Mouse (Mus musculus): Measurements from ENCODE around the gene Unc45b. TPM values are rescaled to one million over a fixed set of nuclear protein-coding genes. Genes with fewer than 3 reads are reported as not detected.

Unc45b gene
- polyA plus RNA-seq, 1 experiment, result 99.6 TPM

DNA sequence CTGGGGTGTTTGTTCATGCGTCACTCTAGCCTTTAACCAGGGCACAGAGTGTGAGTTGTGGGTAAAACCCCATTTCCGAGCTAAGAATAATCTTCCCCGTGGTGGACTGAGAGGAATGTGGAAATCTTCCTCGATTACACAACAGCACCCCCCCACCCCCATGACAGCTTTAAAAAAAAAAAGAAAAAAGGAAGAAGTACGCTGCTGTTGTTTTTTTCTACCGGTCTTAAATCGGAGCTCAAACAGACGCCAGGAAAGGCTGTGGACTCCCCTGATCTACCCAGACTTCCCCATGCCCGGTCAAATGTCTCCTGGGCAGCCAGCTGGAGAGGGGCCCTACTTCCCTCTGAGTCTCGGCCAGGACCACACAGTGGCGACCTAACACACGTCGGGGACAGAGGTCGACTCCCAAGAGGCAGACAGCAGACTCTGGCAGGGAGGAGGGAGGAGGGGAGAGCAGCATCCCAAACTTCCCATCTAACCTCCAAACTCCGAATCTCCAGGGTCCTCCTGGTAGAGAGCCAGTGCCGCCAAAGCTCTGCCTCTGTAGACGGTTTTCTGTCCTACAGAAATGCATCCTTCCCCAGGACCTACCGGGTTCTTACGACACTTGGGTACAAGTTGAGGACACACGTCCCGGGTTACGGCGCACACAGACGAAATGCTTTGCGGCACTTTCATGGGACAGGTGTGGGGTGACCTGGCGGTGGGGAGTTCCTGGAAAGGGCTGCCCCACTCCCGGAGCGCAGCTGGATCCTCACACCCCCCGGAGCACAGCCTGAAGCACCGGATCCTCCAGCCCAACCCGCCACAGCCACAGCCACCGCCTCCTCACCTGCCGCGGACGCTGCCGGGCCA is 39.9 kb upstream of the Unc45b start:
- peak overlapping the region; percentile 32 for H3K4me3 ChIP-seq
- H3K79me2 ChIP-seq (ENCODE audit: control insufficient read depth, insufficient read depth), result no peaks in the 10 kb centered on the region
- TF ChIP-seq E2F4 (IDR thresholded peaks at IDR 0.05; ENCODE audit: insufficient read depth) (no peak), MYOG (IDR thresholded peaks at IDR 0.05; ENCODE audit: control insufficient read depth in 1 of 3, insufficient read depth in 1 of 3, insufficient read length in 2 of 3, low read depth in 2 of 3) (no peak), USF1 (IDR thresholded peaks at IDR 0.05; ENCODE audit: low read depth) (no peak), REST (IDR thresholded peaks at IDR 0.05; ENCODE audit: insufficient read depth, insufficient read length) (no peak), TCF12 (IDR thresholded peaks at IDR 0.05; ENCODE audit: insufficient read depth, poor library complexity, severe bottlenecking) (no peak), TCF3 (IDR thresholded peaks at IDR 0.05; ENCODE audit: insufficient read length, low read depth) (no peak), POLR2AphosphoS2 (IDR thresholded peaks at IDR 0.05; ENCODE audit: insufficient read length, low read depth) (no peak), POLR2A (IDR thresholded peaks at IDR 0.05; ENCODE audit: insufficient read length, low read depth) (no peak), SRF (IDR thresholded peaks at IDR 0.05; ENCODE audit: control insufficient read depth, insufficient read length, low read depth) (no peak), MAX (IDR thresholded peaks at IDR 0.05; ENCODE audit: low read depth) (no peak), MYOD1 (IDR thresholded peaks at IDR 0.05; ENCODE audit: control insufficient read depth in 1 of 3, insufficient read length in 2 of 3, low read depth in 2 of 3) (no peak)

DNA sequence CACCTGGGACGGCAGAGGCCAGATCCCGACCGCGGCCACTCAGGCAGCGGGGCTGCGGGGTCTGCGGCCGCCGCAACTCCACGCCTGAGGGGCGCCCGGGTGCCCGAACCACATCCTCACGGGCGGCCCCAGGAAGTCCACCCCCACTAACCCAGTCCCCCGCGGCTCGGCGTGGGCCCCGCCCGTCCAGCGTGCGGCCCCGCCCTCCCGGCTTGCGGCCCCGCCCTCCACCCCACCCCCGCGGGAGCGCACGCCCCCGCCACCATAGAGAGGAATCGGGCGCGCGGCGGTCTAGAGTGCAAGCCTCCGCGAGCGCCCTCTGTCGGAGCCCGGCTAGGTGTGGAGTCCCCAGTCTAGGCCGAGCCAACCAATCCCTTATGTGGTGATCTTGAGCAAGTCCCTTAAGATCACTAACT is 39.3 kb upstream of the Unc45b start, which contains the start of gene Rffl:
Gene Rffl, minus strand, starts transcription at position 180 of the 416 bp plus-strand sequence.
- Histone ChIP-seq H3K4me2 (ENCODE audit: low read depth) (peak within 1 kb of the TSS; percentile 87), H3ac (ENCODE audit: control insufficient read depth, insufficient read length) (peak within 1 kb of the TSS; percentile 41), H3K27me3 (ENCODE audit: control insufficient read depth, insufficient read depth, insufficient read length) (no peaks in the 10 kb centered on the region), H3K36me3 (ENCODE audit: control insufficient read depth, insufficient read depth) (no peaks in the 10 kb centered on the region), H3K4me3 (peak within 1 kb of the TSS; percentile 32), H3K79me2 (ENCODE audit: control insufficient read depth, insufficient read depth) (no peaks in the 10 kb centered on the region)
- TF ChIP-seq MAX (IDR thresholded peaks at IDR 0.05; ENCODE audit: low read depth) (no peak), POLR2AphosphoS2 (IDR thresholded peaks at IDR 0.05; ENCODE audit: insufficient read length, low read depth) (no peak), REST (IDR thresholded peaks at IDR 0.05; ENCODE audit: insufficient read depth, insufficient read length) (no peak), SRF (IDR thresholded peaks at IDR 0.05; ENCODE audit: control insufficient read depth, insufficient read length, low read depth) (peak; percentile 39)

More for the DNA sequence above, 39.9 kb upstream of the Unc45b start:
- H3K27me3 ChIP-seq (ENCODE audit: control insufficient read depth, insufficient read depth, insufficient read length), result no peaks in the 10 kb centered on the region
- H3ac ChIP-seq (ENCODE audit: control insufficient read depth, insufficient read length), result peak overlapping the region; percentile 41
- peak overlapping the region; percentile 87 for H3K4me2 ChIP-seq (ENCODE audit: low read depth)
- H3K36me3 ChIP-seq (ENCODE audit: control insufficient read depth, insufficient read depth), result no peaks in the 10 kb centered on the region

DNA sequence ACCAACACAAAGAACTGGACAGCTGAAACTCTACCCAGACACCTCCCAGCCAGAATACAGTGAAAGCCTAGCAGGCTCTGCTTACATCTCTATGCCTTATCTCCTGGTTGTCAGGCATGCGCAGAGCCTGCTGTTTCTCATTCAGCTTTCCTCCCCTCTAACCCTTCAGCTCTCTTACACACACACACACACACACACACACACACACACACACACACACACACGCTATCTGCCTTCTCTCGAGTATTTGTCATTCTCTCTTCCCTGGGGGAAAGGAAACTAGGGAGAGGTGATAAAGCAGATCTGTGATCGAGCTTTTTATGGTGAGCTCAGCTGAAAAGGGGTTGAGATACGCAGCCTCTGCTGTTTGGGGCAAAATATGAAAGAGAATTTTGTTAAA is 35.4 kb upstream of the Unc45b start:
- H3K4me2 ChIP-seq (ENCODE audit: low read depth), result no peak overlapping the region
- H3K27me3 ChIP-seq (ENCODE audit: control insufficient read depth, insufficient read depth, insufficient read length), result no peaks in the 10 kb centered on the region
- TF ChIP-seq SRF (IDR thresholded peaks at IDR 0.05; ENCODE audit: control insufficient read depth, insufficient read length, low read depth), result no peak
- TF ChIP-seq E2F4 (IDR thresholded peaks at IDR 0.05; ENCODE audit: insufficient read depth), result no peak
- TF ChIP-seq MYOG (IDR thresholded peaks at IDR 0.05; ENCODE audit: control insufficient read depth in 1 of 3, insufficient read depth in 1 of 3, insufficient read length in 2 of 3, low read depth in 2 of 3), result no peak
- TF ChIP-seq TCF3 (IDR thresholded peaks at IDR 0.05; ENCODE audit: insufficient read length, low read depth), result no peak
- TF ChIP-seq MYOD1 (IDR thresholded peaks at IDR 0.05; ENCODE audit: control insufficient read depth in 1 of 3, insufficient read length in 2 of 3, low read depth in 2 of 3), result no peak
- no peak for TF ChIP-seq POLR2AphosphoS2 (IDR thresholded peaks at IDR 0.05; ENCODE audit: insufficient read length, low read depth)
- no peak for TF ChIP-seq USF1 (IDR thresholded peaks at IDR 0.05; ENCODE audit: low read depth)
- no peak for TF ChIP-seq CEBPB (IDR thresholded peaks at IDR 0.05; ENCODE audit: insufficient read depth, poor library complexity, severe bottlenecking)
- no peak for TF ChIP-seq POLR2A (IDR thresholded peaks at IDR 0.05; ENCODE audit: insufficient read length, low read depth)
- TF ChIP-seq MAX (IDR thresholded peaks at IDR 0.05; ENCODE audit: low read depth), result no peak
- no peak for TF ChIP-seq REST (IDR thresholded peaks at IDR 0.05; ENCODE audit: insufficient read depth, insufficient read length)
- no peak for TF ChIP-seq TCF12 (IDR thresholded peaks at IDR 0.05; ENCODE audit: insufficient read depth, poor library complexity, severe bottlenecking)
- no peak overlapping the region for H3K4me3 ChIP-seq
- no peaks in the 10 kb centered on the region for H3K36me3 ChIP-seq (ENCODE audit: control insufficient read depth, insufficient read depth)
- no peak overlapping the region for H3ac ChIP-seq (ENCODE audit: control insufficient read depth, insufficient read length)
- H3K79me2 ChIP-seq (ENCODE audit: control insufficient read depth, insufficient read depth), result no peaks in the 10 kb centered on the region

DNA sequence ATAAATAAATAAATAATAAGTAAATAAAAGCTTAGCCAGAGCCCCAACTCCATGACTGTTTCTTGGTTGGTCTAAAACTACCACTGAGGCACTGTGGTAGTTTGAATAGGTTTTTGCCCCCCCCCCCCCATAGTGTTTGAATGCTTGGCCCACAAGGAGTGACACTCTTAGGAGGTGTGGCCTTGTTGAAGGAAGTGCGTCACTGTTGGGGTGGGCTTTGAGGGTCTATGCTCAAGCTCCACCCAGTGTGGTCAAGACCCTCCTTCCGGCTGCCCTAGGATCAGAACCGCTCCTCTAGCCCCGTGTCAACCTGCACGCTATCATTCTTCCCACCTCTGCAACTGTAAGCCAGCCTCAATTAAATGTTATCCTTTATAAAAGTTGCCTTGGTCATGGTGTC is 34.7 kb upstream of the Unc45b start:
- Histone ChIP-seq H3K4me2 (ENCODE audit: low read depth) (no peak overlapping the region), H3ac (ENCODE audit: control insufficient read depth, insufficient read length) (no peak overlapping the region), H3K36me3 (ENCODE audit: control insufficient read depth, insufficient read depth) (no peaks in the 10 kb centered on the region), H3K4me3 (no peak overlapping the region), H3K27me3 (ENCODE audit: control insufficient read depth, insufficient read depth, insufficient read length) (no peaks in the 10 kb centered on the region), H3K79me2 (ENCODE audit: control insufficient read depth, insufficient read depth) (no peaks in the 10 kb centered on the region)
- TF ChIP-seq POLR2AphosphoS2 (IDR thresholded peaks at IDR 0.05; ENCODE audit: insufficient read length, low read depth) (no peak), CEBPB (IDR thresholded peaks at IDR 0.05; ENCODE audit: insufficient read depth, poor library complexity, severe bottlenecking) (no peak), MAX (IDR thresholded peaks at IDR 0.05; ENCODE audit: low read depth) (no peak)

DNA sequence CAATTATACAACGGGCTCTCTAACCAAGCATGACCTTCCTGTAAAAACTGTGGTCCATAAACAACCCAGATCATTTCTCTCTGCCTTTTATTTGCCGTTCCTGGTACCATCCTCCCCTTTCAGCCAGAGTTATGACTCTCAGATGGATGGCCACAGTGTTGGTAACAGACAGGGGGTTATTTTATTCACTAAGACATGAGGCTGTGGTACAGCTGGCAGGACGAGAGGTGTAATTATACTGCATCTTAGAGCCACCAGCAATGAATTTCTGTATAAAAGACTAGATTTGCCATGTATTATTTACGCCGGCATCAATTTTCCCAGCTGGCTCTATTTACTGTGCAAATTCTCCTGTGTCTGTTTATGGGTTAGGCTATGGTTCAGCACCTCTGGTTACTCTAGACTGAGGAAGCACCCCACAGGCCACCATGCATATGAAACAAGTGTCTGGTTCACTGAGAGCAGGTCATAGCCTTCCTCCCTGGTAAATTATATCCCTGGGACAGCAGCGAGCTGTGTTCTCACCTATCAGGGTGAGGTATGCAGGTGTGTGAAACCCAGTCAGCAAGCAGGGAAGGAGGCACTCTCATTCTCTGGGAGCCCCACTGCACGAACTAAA is 32.5 kb upstream of the Unc45b start:
- Histone ChIP-seq H3ac (ENCODE audit: control insufficient read depth, insufficient read length) (no peak overlapping the region), H3K36me3 (ENCODE audit: control insufficient read depth, insufficient read depth) (no peaks in the 10 kb centered on the region), H3K79me2 (ENCODE audit: control insufficient read depth, insufficient read depth) (no peaks in the 10 kb centered on the region), H3K4me2 (ENCODE audit: low read depth) (no peak overlapping the region), H3K27me3 (ENCODE audit: control insufficient read depth, insufficient read depth, insufficient read length) (no peaks in the 10 kb centered on the region), H3K4me3 (no peak overlapping the region)
- TF ChIP-seq POLR2AphosphoS2 (IDR thresholded peaks at IDR 0.05; ENCODE audit: insufficient read length, low read depth) (no peak), E2F4 (IDR thresholded peaks at IDR 0.05; ENCODE audit: insufficient read depth) (no peak), MYOD1 (IDR thresholded peaks at IDR 0.05; ENCODE audit: control insufficient read depth in 1 of 3, insufficient read length in 2 of 3, low read depth in 2 of 3) (no peak), REST (IDR thresholded peaks at IDR 0.05; ENCODE audit: insufficient read depth, insufficient read length) (no peak), TCF12 (IDR thresholded peaks at IDR 0.05; ENCODE audit: insufficient read depth, poor library complexity, severe bottlenecking) (no peak), MYOG (IDR thresholded peaks at IDR 0.05; ENCODE audit: control insufficient read depth in 1 of 3, insufficient read depth in 1 of 3, insufficient read length in 2 of 3, low read depth in 2 of 3) (no peak), TCF3 (IDR thresholded peaks at IDR 0.05; ENCODE audit: insufficient read length, low read depth) (no peak), CEBPB (IDR thresholded peaks at IDR 0.05; ENCODE audit: insufficient read depth, poor library complexity, severe bottlenecking) (no peak), MAX (IDR thresholded peaks at IDR 0.05; ENCODE audit: low read depth) (no peak), SRF (IDR thresholded peaks at IDR 0.05; ENCODE audit: control insufficient read depth, insufficient read length, low read depth) (no peak), USF1 (IDR thresholded peaks at IDR 0.05; ENCODE audit: low read depth) (no peak), POLR2A (IDR thresholded peaks at IDR 0.05; ENCODE audit: insufficient read length, low read depth) (no peak)

All from myocyte (in vitro differentiated cells).